Mouse (Mus musculus): Measurements from ENCODE around the gene Nsa2.

Nsa2 gene

DNA sequence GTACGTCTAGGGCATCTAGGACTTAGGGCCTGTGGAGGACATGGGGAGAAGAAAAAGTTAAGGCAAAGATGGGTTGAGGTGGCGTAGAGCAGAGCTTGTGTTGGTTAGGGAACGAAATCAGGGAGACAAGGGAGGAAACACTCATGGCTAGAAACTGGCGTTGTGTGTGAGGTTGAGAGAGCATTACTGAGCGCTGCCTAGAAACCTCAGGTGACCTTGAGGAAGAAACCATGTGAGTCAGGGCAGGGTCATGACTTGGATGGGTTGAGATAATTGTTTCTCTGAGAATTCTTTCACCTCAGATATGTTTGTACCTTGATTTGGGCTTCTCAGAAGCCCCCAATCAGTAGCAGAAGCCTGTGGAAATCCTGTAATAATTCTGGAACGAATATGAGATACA, 50.3 kb downstream of the Nsa2 start:
- in situ Hi-C loops (cut with MseI, MboI): no loop called here

DNA sequence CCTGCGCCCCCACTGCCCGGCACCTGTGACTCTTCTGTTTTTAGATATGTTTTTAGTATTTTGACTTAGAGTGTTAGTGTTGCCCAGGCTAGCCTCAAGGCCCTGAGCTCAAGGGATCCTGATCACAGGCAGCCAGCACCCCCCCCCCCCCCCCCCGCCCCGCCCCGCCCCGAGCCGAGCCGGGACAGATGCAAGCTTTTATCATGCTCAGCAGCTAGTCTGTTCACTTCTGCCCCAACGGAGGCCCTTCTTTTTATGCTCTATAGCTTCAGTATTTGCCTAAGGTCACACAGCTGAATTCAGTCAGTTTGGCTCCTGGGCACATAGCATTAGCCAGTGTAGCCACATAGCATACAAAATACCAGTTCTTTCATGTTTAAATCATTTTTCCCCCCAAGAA, 51.4 kb downstream of the Nsa2 start:
- in situ Hi-C loops (cut with MseI, MboI): no loop called here

DNA sequence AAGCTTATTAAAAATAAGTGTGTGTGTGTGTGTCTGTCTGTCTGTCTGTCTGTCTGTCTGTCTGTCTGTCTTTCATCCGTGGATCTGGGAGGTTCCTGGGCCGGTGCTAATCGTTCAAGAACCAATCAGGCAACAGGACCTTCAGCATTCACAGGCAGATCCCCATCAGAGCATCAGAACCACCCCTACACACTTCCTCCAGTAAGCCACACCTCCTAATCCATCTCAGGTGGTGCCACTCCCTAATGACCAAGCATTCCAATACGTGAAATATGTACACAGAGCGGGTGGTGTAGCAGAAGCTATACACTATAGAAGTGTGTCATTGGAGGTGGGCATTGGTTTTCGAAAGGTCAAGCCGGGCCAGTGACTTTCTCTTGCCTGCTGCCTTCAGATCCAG, 55.3 kb downstream of the Nsa2 start:
- in situ Hi-C loops (cut with MseI, MboI): no loop called here

DNA sequence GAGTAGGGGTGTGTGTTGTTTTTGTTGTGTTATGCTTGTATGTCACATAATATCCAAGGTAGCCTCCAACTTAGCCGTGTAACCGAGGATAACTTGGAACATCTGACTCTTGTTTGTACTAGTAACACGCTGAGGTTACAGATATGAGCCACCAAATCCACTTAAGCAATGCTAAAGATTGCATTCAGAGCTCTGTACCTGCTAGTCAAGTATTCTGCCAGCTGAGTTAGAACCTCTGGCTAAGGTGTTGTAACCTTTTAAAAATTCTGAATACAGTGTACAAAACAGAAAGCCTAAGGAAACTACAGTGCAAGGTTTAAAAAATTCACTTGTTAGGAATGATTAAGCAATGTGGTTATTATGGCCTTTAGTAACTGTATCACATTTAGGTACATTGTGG, 57.1 kb downstream of the Nsa2 start:
- in situ Hi-C loops (cut with MseI, MboI): no loop called here

DNA sequence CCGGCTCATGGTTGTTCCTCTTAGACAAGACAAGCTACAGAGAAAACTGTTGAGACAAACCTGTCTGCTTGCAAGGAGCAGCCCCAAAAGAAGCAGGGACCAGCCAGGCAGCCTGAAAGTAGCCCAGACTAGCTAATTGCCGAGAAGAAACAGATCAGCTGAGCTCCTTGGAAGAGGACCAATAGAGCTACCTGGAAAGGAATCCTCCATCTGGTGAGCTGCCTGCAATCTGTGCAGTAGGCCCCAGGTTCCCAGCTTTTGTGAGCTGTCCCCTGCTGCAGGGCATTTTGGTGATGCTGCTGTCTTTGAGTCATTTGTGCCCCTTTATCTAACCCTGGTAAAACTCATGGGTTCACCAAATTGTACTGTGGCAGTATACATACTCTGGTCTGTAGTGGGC, 57.5 kb downstream of the Nsa2 start:
- in situ Hi-C loops (cut with MseI, MboI): no loop called here
